Mouse (Mus musculus): Measurements from ENCODE around the gene Eps8l2.

DNA sequence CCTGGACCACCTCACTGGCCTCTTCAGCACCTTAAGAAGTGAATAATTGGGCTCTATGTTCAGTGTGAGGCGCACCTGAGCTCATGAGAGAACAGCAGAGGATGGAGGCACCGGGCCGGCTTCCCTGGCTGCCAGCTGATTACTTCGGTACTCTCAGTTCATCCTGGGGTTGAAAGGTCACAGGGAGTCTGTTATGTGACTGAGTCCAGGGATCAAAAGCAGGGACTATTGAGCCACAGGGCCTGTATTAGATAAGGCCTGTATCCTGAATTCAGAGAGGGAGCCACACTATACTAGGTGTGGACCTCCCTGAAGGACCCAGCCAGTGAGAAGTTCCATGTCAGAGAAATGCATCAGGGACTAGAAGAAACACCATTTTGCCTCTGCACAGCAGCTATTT is 34.1 kb upstream of the Eps8l2 start:
- no peak for TF ChIP-seq CTCF (IDR thresholded peaks at IDR 0.05; ENCODE audit: control insufficient read depth, insufficient read depth, insufficient replicate concordance, low read depth, low read length)
- no peak for TF ChIP-seq POLR2A (IDR thresholded peaks at IDR 0.05; ENCODE audit: control insufficient read depth, low read depth, low read length)
